Mouse (Mus musculus) heart, embryonic 11.5 days (tissue): Measurements from ENCODE around the gene Kirrel. TPM values are rescaled to one million over a fixed set of nuclear protein-coding genes. Genes with fewer than 3 reads are reported as not detected.

Experiments used
- ATAC-seq: fragments of 200-750 bp; cut with Nextera tagmentation; replicated peaks from 2 replicates; pipeline ENCODE4 v1.8.0; 2017; ENCODE audit warnings: moderate library complexity; ENCODE audit not compliant: insufficient number of reproducible peaks, low FRiP score, low TSS enrichment
- H3K27ac ChIP-seq: fragments of 300-500 bp; sonication (generic); 2 replicates; pipeline ENCODE4 v1.5.1; 2014; ENCODE audit warnings: mild to moderate bottlenecking, low read depth, low read length
- H3K27me3 ChIP-seq: fragments of 300-500 bp; sonication (generic); 2 replicates; pipeline ENCODE4 v1.6.1; 2014; ENCODE audit warnings: mild to moderate bottlenecking, low read length, mixed read lengths; ENCODE audit not compliant: control insufficient read depth, insufficient read depth
- H3K36me3 ChIP-seq: fragments of 300-500 bp; sonication (generic); 2 replicates; pipeline ENCODE4 v1.6.1; 2014; ENCODE audit warnings: mild to moderate bottlenecking, low read length, moderate library complexity, mixed read lengths; ENCODE audit not compliant: control insufficient read depth, insufficient read depth
- H3K4me1 ChIP-seq: fragments of 300-500 bp; sonication (generic); 2 replicates; pipeline ENCODE4 v1.6.1; 2014; ENCODE audit warnings: low read length; ENCODE audit not compliant: control insufficient read depth, insufficient read depth
- H3K4me2 ChIP-seq: fragments of 300-500 bp; sonication (generic); 2 replicates; pipeline ENCODE4 v1.6.1; 2014; ENCODE audit warnings: mild to moderate bottlenecking, moderate library complexity
- H3K4me3 ChIP-seq: fragments of 300-500 bp; sonication (generic); 2 replicates; pipeline ENCODE4 v1.5.1; 2014; ENCODE audit warnings: low read depth, low read length
- H3K9ac ChIP-seq: fragments of 300-500 bp; sonication (generic); 2 replicates; pipeline ENCODE4 v1.6.1; 2014; ENCODE audit warnings: mild to moderate bottlenecking, low read depth, low read length, moderate library complexity
- H3K9me3 ChIP-seq: fragments of 300-500 bp; sonication (generic); replicated peaks from 2 replicates; pipeline ENCODE4 v1.6.1; 2016; ENCODE audit warnings: low read length; ENCODE audit not compliant: control insufficient read depth
- WGBS: fragments of 180-500 bp; shearing (Covaris S2); extraction: QIAGEN DNeasy Blood & Tissue Kit; methylation state at CpG from one replicate; pipeline ENCODE4 v1.1.7; 2014; ENCODE audit not compliant: insufficient replicate concordance; 5-methylcytosine and 5-hydroxymethylcytosine counted together
- polyA plus RNA-seq: library from polyadenylated mRNA; unstranded; fragments of >200 nt; fragmentation: Nextera tagmentation; extraction: Ambion mirVana; gene quantifications from 2 replicates; pipeline ENCODE4 v1.2.1, GENCODE M21; 2014

The Kirrel gene
- polyA plus RNA-seq, 1 experiment from 2014 or later: 12.6 TPM

DNA sequence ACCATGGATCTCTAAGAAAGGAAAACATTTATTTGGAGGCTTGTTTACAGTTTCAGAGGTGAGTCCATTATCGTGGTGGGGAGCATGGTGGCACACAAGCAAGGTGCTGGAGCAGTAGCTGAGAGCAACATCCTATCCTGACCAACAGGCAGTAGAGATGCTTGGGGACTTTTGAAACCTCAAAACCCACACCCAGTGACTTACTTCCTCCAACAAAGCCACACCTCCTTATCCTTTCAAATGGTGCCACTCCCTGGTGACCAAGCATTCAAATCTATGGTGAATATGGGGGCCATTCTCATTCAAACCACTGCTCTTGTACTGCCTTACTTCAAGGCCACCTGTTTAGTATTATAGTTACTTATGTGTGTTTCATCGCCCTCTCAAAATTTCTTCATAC lies 20.0 kb upstream of the Kirrel start:
- Histone ChIP-seq H3K36me3 (no peaks in the 10 kb centered on the region), H3K27ac (no peak overlapping the region), H3K27me3 (0 out of 2 replicates have a peak, but pooled peaks cover 2% of the 10 kb centered on the region), H3K9me3 (no peaks in the 10 kb centered on the region), H3K4me1 (no peaks in the 10 kb centered on the region), H3K4me3 (no peak overlapping the region), H3K9ac (no peak overlapping the region), H3K4me2 (no peak overlapping the region)
- 79% methylated on average over 2 of the region's 2 CpGs for WGBS
- ATAC-seq: no peak

DNA sequence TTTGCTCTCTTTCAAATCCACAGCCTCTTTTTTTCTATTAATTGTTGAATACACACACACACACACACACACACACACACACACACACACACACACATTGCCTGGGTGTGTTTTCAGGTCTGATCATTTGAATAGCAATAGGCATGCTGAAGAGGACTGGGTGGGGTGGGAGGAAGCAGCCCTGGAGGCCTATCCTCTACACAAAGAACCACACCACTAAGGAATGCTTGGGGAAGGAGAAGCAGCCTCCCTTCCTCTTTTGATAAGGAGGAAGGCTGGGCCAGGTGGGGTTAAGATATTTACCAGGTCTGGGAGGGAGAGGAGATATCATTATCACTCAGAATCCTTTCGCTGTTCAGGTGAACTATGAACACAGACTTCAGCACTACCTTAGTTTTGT lies 19.2 kb upstream of the Kirrel start:
- no peak overlapping the region for H3K9ac ChIP-seq
- H3K4me1 ChIP-seq: no peaks in the 10 kb centered on the region
- H3K9me3 ChIP-seq: no peaks in the 10 kb centered on the region
- 40% methylated on average over 1 of the region's 1 CpGs for WGBS
- H3K27me3 ChIP-seq: 0 out of 2 replicates have a peak, but pooled peaks cover 2% of the 10 kb centered on the region
- no peak overlapping the region for H3K4me3 ChIP-seq
- no peaks in the 10 kb centered on the region for H3K36me3 ChIP-seq
- H3K4me2 ChIP-seq: no peak overlapping the region
- ATAC-seq: no peak
- H3K27ac ChIP-seq: no peak overlapping the region

DNA sequence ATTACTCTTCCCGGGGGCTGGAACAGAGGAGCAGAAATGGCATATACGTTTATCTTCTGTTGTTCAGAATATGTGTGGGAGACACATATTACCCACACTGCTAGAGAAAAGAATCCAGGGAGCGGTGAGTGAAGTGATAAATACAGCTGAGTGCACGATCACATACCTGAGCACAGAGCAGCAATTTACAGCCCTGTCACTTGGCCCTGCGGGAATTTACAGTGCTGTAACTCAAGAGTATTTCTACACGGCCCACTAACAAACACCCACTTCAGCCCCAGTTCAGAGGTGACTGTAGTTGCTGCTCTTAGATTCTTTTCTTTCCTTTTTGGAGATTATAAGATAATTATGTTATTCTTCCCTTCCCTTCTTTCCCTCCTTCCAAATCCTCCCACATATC lies 18.8 kb upstream of the Kirrel start:
- 49% methylated on average over 6 of the region's 6 CpGs for WGBS
- Histone ChIP-seq H3K9me3 (no peaks in the 10 kb centered on the region), H3K27ac (no peak overlapping the region), H3K27me3 (0 out of 2 replicates have a peak, but pooled peaks cover 2% of the 10 kb centered on the region), H3K4me2 (no peak overlapping the region), H3K4me3 (no peak overlapping the region), H3K9ac (no peak overlapping the region), H3K36me3 (no peaks in the 10 kb centered on the region), H3K4me1 (no peaks in the 10 kb centered on the region)
- no peak for ATAC-seq

DNA sequence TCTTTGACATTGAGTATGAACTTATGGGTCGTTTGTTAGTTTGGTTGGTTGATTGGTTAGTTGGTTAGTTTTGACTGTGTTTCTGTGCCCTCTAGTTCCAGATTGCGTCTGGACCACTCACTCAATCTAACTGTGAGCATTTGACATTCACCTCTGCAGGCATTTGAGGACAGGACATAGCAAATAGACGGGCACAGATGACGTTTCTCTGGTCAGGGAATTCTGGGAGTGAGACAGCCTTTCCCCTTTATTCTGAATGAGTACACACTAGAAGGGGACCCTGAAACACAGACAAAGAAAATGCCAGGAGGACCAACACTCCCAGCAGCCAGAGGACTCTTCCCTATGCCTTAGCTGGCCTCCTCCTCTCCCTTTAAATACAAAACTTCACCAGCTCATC lies 2.1 kb upstream of the Kirrel start:
- Histone ChIP-seq H3K27me3 (no peaks in the 10 kb centered on the region), H3K4me1 (peaks cover 14% of the 10 kb centered on the region), H3K9me3 (no peaks in the 10 kb centered on the region), H3K4me2 (no peak overlapping the region), H3K36me3 (no peaks in the 10 kb centered on the region), H3K4me3 (no peak overlapping the region), H3K27ac (no peak overlapping the region), H3K9ac (no peak overlapping the region)
- no peak for ATAC-seq
- WGBS: 68% methylated on average over 4 of the region's 4 CpGs

DNA sequence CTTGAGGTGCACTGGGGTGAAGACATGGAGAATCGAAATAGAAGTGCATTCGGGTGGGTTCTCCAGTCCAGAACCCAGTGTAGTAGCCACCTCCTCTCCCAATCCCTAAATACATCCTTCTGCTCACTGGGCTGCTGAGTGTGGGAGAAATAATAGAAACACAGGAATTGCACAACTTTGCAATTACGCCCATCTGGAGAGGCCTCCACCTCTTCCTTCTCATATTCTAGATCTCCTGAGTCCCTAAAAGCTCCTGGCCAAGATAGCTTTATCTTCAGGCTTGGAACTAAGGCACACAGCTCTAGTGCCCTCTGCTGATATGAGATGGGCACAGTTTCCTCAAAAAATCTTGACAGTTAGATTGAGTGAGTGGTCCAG lies 880 bp upstream of the Kirrel start:
- H3K9ac ChIP-seq: no peak overlapping the region; the same call in 1 of the 2 replicates
- ATAC-seq: no peak

DNA sequence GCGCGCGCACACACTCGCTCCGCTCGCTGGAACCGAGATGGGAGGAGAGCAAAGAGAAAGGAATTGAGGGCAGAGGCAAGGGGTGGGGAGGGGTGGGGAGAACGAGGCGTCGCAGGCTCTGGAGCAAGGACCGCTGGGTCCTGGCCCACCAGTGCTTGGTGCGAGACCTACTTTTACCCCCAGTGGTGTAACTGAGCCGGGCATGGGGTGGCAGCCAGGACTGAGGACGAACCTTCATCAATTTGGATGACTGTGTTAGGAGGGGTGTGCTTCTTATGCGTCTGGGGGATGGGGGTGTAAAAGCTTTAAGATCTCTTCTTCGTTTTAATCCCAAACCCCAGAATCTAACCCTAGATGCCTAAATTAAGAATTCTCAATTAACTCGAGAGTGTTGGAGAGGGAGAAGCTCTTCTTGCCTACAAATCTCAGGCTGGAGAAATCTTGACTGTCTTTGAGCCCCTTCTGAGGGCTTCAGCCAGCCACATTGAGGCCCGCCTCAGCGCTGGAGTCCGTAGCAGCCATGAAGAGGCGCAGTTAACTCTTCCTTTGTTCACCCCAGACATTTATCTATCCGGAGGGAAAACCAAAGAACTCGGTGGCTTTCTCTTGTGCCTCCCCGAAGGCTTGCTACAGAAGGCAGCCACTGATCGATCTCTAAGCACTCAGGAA lies 356 bp upstream of the Kirrel start:
- H3K27ac ChIP-seq: peak overlapping the region; percentile 91; the same call in 1 of the 2 replicates
- H3K9me3 ChIP-seq: no peaks in the 10 kb centered on the region
- peak overlapping the region; percentile 78 for H3K4me3 ChIP-seq
- H3K4me1 ChIP-seq: peaks cover 30% of the 10 kb centered on the region
- no peaks in the 10 kb centered on the region for H3K27me3 ChIP-seq
- H3K36me3 ChIP-seq: no peaks in the 10 kb centered on the region
- 1% methylated on average over 25 of the region's 25 CpGs for WGBS
- peak overlapping the region; percentile 93 for H3K9ac ChIP-seq
- H3K4me2 ChIP-seq: peak overlapping the region; percentile 89
- ATAC-seq: no peak; the same call in 1 of the 2 replicates

More for the DNA sequence above, 880 bp upstream of the Kirrel start:
- Histone ChIP-seq H3K27me3 (no peaks in the 10 kb centered on the region), H3K27ac (0 out of 2 replicates have a peak overlapping the region, but pooled peaks have one; percentile 91), H3K4me3 (no peak overlapping the region), H3K36me3 (no peaks in the 10 kb centered on the region), H3K9me3 (no peaks in the 10 kb centered on the region), H3K4me1 (peaks cover 25% of the 10 kb centered on the region), H3K4me2 (peak overlapping the region; percentile 89)
- 31% methylated on average over 3 of the region's 3 CpGs for WGBS

DNA sequence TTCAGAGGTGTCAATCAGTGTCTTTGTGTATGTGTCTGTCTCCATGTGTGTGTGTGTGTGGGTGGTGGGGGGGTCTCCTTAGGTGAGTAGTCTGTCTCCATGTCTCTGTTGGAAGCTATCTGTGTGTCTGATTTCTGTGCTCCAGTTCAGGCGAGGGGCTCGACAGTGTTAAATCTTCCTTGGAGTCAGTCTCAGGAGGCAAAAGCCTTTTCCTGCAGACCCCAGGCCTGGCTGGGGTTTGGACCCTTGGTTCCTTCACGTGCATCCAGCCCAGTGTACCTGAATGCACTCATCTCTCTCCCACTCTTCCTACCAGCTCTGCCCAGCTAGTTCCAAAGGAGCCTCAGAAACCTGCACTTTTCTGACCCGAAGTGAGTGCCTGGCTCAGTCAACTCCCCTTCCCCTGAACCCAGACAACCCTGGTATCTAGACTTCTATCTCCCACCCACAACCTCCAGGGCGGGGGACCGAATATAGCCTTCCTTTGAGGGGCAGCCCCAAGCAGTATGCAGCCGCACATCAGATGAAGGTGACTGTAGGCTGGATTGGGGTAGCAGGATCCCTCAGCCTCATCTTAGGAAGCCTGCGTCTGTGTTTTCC lies 961 bp downstream of the Kirrel start:
- no peaks in the 10 kb centered on the region for H3K9me3 ChIP-seq
- H3K4me1 ChIP-seq: peaks cover 42% of the 10 kb centered on the region
- H3K4me3 ChIP-seq: peak overlapping the region; percentile 78
- no peaks in the 10 kb centered on the region for H3K27me3 ChIP-seq
- peak overlapping the region; percentile 91 for H3K27ac ChIP-seq
- peak overlapping the region; percentile 89 for H3K4me2 ChIP-seq
- H3K9ac ChIP-seq: peak overlapping the region; percentile 93
- 0% methylated on average over 8 of the region's 8 CpGs for WGBS
- no peaks in the 10 kb centered on the region for H3K36me3 ChIP-seq
- ATAC-seq: no peak; the same call in 1 of the 2 replicates

DNA sequence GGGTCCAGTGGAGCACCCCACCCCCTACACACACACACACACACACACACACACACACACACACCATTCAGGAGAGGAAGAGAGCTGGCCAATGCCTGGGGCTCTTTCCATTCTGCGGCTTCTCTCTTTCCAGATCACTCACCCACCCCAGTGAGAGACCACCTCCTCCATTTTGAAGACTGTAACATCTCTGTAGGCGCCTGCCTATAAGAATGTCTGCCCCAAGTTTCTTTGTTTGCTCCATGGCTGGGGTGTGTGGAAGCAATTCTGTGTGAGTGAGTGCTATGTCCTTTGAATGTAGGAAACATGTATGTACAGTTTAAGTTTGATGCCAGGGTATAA lies 1.5 kb downstream of the Kirrel start:
- WGBS: 2% methylated on average over 2 of the region's 2 CpGs
- Histone ChIP-seq H3K9me3 (no peaks in the 10 kb centered on the region), H3K4me1 (peaks cover 47% of the 10 kb centered on the region), H3K4me2 (peak overlapping the region; percentile 89), H3K27me3 (no peaks in the 10 kb centered on the region), H3K4me3 (peak overlapping the region; percentile 78), H3K9ac (peak overlapping the region; percentile 93), H3K36me3 (no peaks in the 10 kb centered on the region), H3K27ac (peak overlapping the region; percentile 91)
- ATAC-seq: no peak
